Mouse (Mus musculus): Measurements from ENCODE around the gene Dcdc2c. TPM values are rescaled to one million over a fixed set of nuclear protein-coding genes. Genes with fewer than 3 reads are reported as not detected.

Dcdc2c gene
- polyA plus RNA-seq, 1 experiment, result 0.05 TPM

DNA sequence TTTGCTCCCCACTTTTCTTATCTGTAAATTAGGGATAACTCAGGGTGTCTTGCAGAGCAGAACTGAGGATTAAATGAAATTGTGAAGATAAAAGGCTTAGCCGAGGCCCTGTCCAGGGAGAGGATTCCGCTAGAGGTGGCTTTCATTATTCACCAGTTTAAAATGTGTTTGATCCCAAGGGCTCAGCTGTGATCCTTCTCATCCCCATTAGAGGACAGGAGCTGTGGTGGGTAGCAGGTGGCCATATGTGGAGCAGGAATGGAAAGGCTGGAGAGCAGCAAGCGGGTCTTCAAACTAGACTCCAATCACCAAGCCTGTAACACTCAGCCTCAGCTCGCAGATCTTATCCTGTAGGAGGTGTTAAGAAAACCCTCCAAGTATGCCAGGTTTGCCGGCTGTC lies 122.3 kb downstream of the Dcdc2c start:
- H3ac ChIP-seq (ENCODE audit: control insufficient read depth, insufficient read length), result no peak overlapping the region
- TF ChIP-seq CEBPB (IDR thresholded peaks at IDR 0.05; ENCODE audit: insufficient read depth, poor library complexity, severe bottlenecking) (no peak), MAX (IDR thresholded peaks at IDR 0.05; ENCODE audit: low read depth) (no peak), POLR2A (IDR thresholded peaks at IDR 0.05; ENCODE audit: insufficient read length, low read depth) (no peak), E2F4 (IDR thresholded peaks at IDR 0.05; ENCODE audit: insufficient read depth) (no peak), MYOD1 (IDR thresholded peaks at IDR 0.05; ENCODE audit: control insufficient read depth in 1 of 3, insufficient read length in 2 of 3, low read depth in 2 of 3) (no peak), USF1 (IDR thresholded peaks at IDR 0.05; ENCODE audit: low read depth) (no peak), SRF (IDR thresholded peaks at IDR 0.05; ENCODE audit: control insufficient read depth, insufficient read length, low read depth) (no peak), TCF12 (IDR thresholded peaks at IDR 0.05; ENCODE audit: insufficient read depth, poor library complexity, severe bottlenecking) (no peak), TCF3 (IDR thresholded peaks at IDR 0.05; ENCODE audit: insufficient read length, low read depth) (no peak), POLR2AphosphoS2 (IDR thresholded peaks at IDR 0.05; ENCODE audit: insufficient read length, low read depth) (no peak), REST (IDR thresholded peaks at IDR 0.05; ENCODE audit: insufficient read depth, insufficient read length) (no peak)

DNA sequence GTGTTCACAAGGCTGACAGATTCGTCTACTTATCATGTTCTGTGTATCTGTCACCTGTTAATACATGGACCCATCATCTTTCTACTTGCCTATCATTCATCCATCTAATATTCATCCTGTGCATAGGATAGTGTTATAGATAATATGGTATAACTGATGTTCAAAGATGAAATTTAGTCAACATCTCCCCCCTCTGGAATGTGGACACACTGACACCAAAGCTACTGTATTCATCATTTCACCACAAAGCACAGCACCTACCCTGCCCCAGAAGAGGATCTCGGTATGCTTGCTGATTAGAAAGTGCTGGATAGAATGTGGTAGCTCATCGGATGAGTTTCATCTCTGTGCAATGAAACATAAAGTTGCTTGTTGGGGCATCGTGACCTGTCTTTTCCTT lies 135.2 kb downstream of the Dcdc2c start:
- Histone ChIP-seq H3K79me2 (ENCODE audit: control insufficient read depth, insufficient read depth) (no peaks in the 10 kb centered on the region), H3K27me3 (ENCODE audit: control insufficient read depth, insufficient read depth, insufficient read length) (no peaks in the 10 kb centered on the region), H3K4me3 (no peak overlapping the region), H3ac (ENCODE audit: control insufficient read depth, insufficient read length) (no peak overlapping the region), H3K36me3 (ENCODE audit: control insufficient read depth, insufficient read depth) (no peaks in the 10 kb centered on the region), H3K4me2 (ENCODE audit: low read depth) (no peak overlapping the region)
- TF ChIP-seq MYOG (IDR thresholded peaks at IDR 0.05; ENCODE audit: control insufficient read depth in 1 of 3, insufficient read depth in 1 of 3, insufficient read length in 2 of 3, low read depth in 2 of 3) (no peak), REST (IDR thresholded peaks at IDR 0.05; ENCODE audit: insufficient read depth, insufficient read length) (no peak), MAX (IDR thresholded peaks at IDR 0.05; ENCODE audit: low read depth) (no peak), TCF12 (IDR thresholded peaks at IDR 0.05; ENCODE audit: insufficient read depth, poor library complexity, severe bottlenecking) (no peak), MYOD1 (IDR thresholded peaks at IDR 0.05; ENCODE audit: control insufficient read depth in 1 of 3, insufficient read length in 2 of 3, low read depth in 2 of 3) (no peak), E2F4 (IDR thresholded peaks at IDR 0.05; ENCODE audit: insufficient read depth) (no peak)

More for the DNA sequence above, 122.3 kb downstream of the Dcdc2c start:
- Histone ChIP-seq H3K27me3 (ENCODE audit: control insufficient read depth, insufficient read depth, insufficient read length) (no peaks in the 10 kb centered on the region), H3K79me2 (ENCODE audit: control insufficient read depth, insufficient read depth) (no peaks in the 10 kb centered on the region), H3K4me3 (no peak overlapping the region), H3K4me2 (ENCODE audit: low read depth) (no peak overlapping the region), H3K36me3 (ENCODE audit: control insufficient read depth, insufficient read depth) (no peaks in the 10 kb centered on the region)

GRCm38 (mm10) chr12:28407656-28408405 lies 144.4 kb downstream of the Dcdc2c start:
- Histone ChIP-seq H3ac (ENCODE audit: control insufficient read depth, insufficient read length) (no peak overlapping the region), H3K4me2 (ENCODE audit: low read depth) (no peak overlapping the region), H3K36me3 (ENCODE audit: control insufficient read depth, insufficient read depth) (no peaks in the 10 kb centered on the region), H3K27me3 (ENCODE audit: control insufficient read depth, insufficient read depth, insufficient read length) (no peaks in the 10 kb centered on the region), H3K4me3 (no peak overlapping the region), H3K79me2 (ENCODE audit: control insufficient read depth, insufficient read depth) (no peaks in the 10 kb centered on the region)
- TF ChIP-seq TCF12 (IDR thresholded peaks at IDR 0.05; ENCODE audit: insufficient read depth, poor library complexity, severe bottlenecking) (no peak), POLR2A (IDR thresholded peaks at IDR 0.05; ENCODE audit: insufficient read length, low read depth) (no peak), MYOD1 (IDR thresholded peaks at IDR 0.05; ENCODE audit: control insufficient read depth in 1 of 3, insufficient read length in 2 of 3, low read depth in 2 of 3) (no peak), USF1 (IDR thresholded peaks at IDR 0.05; ENCODE audit: low read depth) (no peak), MAX (IDR thresholded peaks at IDR 0.05; ENCODE audit: low read depth) (no peak)

DNA sequence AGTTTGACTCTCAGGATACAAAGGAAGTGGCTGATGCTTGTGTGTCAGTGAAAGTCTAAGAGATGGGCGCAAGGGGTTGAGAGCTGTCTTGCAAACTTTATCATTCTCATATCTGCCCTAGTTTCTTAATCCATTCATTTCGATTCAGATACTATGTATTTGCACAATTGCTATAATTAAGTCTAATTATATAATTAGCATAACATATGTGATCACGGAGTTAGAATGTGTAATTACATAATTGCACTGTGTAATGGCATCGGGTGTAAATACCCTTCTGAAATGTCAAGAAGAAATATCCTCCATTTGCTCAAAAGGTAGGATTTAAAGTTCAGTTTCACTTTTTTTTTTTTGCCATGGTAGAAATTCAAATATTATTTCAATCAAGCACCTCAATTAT lies 149.9 kb downstream of the Dcdc2c start:
- Histone ChIP-seq H3K27me3 (ENCODE audit: control insufficient read depth, insufficient read depth, insufficient read length) (no peaks in the 10 kb centered on the region), H3K36me3 (ENCODE audit: control insufficient read depth, insufficient read depth) (no peaks in the 10 kb centered on the region), H3K79me2 (ENCODE audit: control insufficient read depth, insufficient read depth) (no peaks in the 10 kb centered on the region), H3K4me2 (ENCODE audit: low read depth) (no peak overlapping the region), H3K4me3 (no peak overlapping the region), H3ac (ENCODE audit: control insufficient read depth, insufficient read length) (no peak overlapping the region)
- TF ChIP-seq TCF12 (IDR thresholded peaks at IDR 0.05; ENCODE audit: insufficient read depth, poor library complexity, severe bottlenecking) (no peak), POLR2A (IDR thresholded peaks at IDR 0.05; ENCODE audit: insufficient read length, low read depth) (no peak), USF1 (IDR thresholded peaks at IDR 0.05; ENCODE audit: low read depth) (no peak), POLR2AphosphoS2 (IDR thresholded peaks at IDR 0.05; ENCODE audit: insufficient read length, low read depth) (no peak), SRF (IDR thresholded peaks at IDR 0.05; ENCODE audit: control insufficient read depth, insufficient read length, low read depth) (no peak)

GRCm38 (mm10) chr12:28401372-28401771 lies 150.8 kb downstream of the Dcdc2c start:
- Histone ChIP-seq H3K4me3 (no peak overlapping the region), H3K36me3 (ENCODE audit: control insufficient read depth, insufficient read depth) (no peaks in the 10 kb centered on the region), H3K79me2 (ENCODE audit: control insufficient read depth, insufficient read depth) (no peaks in the 10 kb centered on the region)

More at GRCm38 (mm10) chr12:28401372-28401771, 150.8 kb downstream of the Dcdc2c start:
- no peaks in the 10 kb centered on the region for H3K27me3 ChIP-seq (ENCODE audit: control insufficient read depth, insufficient read depth, insufficient read length)
- H3ac ChIP-seq (ENCODE audit: control insufficient read depth, insufficient read length), result no peak overlapping the region
- TF ChIP-seq CEBPB (IDR thresholded peaks at IDR 0.05; ENCODE audit: insufficient read depth, poor library complexity, severe bottlenecking) (no peak), MYOG (IDR thresholded peaks at IDR 0.05; ENCODE audit: control insufficient read depth in 1 of 3, insufficient read depth in 1 of 3, insufficient read length in 2 of 3, low read depth in 2 of 3) (no peak), USF1 (IDR thresholded peaks at IDR 0.05; ENCODE audit: low read depth) (no peak), MYOD1 (IDR thresholded peaks at IDR 0.05; ENCODE audit: control insufficient read depth in 1 of 3, insufficient read length in 2 of 3, low read depth in 2 of 3) (no peak), POLR2A (IDR thresholded peaks at IDR 0.05; ENCODE audit: insufficient read length, low read depth) (no peak)
- H3K4me2 ChIP-seq (ENCODE audit: low read depth), result no peak overlapping the region
